Mouse (Mus musculus) heart, embryonic 11.5 days (tissue): ENCODE results near the gene Zfp667. TPM values are rescaled to one million over a fixed set of nuclear protein-coding genes. Genes with fewer than 3 reads are reported as not detected.
"Not testable (repeated sequence)": the region's sequence is repeated elsewhere in the genome, so short reads cannot be mapped to it uniquely, and the experiment has no call there.

ENCODE experiments used
- ATAC-seq: fragments of 200-750 bp; cut with Nextera tagmentation; replicated peaks from 2 replicates; pipeline ENCODE4 v1.8.0; 2017; ENCODE audit warnings: moderate library complexity; ENCODE audit not compliant: insufficient number of reproducible peaks, low FRiP score, low TSS enrichment
- H3K27ac ChIP-seq: fragments of 300-500 bp; sonication (generic); 2 replicates; pipeline ENCODE4 v1.5.1; 2014; ENCODE audit warnings: mild to moderate bottlenecking, low read depth, low read length
- H3K27me3 ChIP-seq: fragments of 300-500 bp; sonication (generic); 2 replicates; pipeline ENCODE4 v1.6.1; 2014; ENCODE audit warnings: mild to moderate bottlenecking, low read length, mixed read lengths; ENCODE audit not compliant: control insufficient read depth, insufficient read depth
- H3K36me3 ChIP-seq: fragments of 300-500 bp; sonication (generic); 2 replicates; pipeline ENCODE4 v1.6.1; 2014; ENCODE audit warnings: mild to moderate bottlenecking, low read length, moderate library complexity, mixed read lengths; ENCODE audit not compliant: control insufficient read depth, insufficient read depth
- H3K4me1 ChIP-seq: fragments of 300-500 bp; sonication (generic); 2 replicates; pipeline ENCODE4 v1.6.1; 2014; ENCODE audit warnings: low read length; ENCODE audit not compliant: control insufficient read depth, insufficient read depth
- H3K4me2 ChIP-seq: fragments of 300-500 bp; sonication (generic); 2 replicates; pipeline ENCODE4 v1.6.1; 2014; ENCODE audit warnings: mild to moderate bottlenecking, moderate library complexity
- H3K4me3 ChIP-seq: fragments of 300-500 bp; sonication (generic); 2 replicates; pipeline ENCODE4 v1.5.1; 2014; ENCODE audit warnings: low read depth, low read length
- H3K9ac ChIP-seq: fragments of 300-500 bp; sonication (generic); 2 replicates; pipeline ENCODE4 v1.6.1; 2014; ENCODE audit warnings: mild to moderate bottlenecking, low read depth, low read length, moderate library complexity
- H3K9me3 ChIP-seq: fragments of 300-500 bp; sonication (generic); replicated peaks from 2 replicates; pipeline ENCODE4 v1.6.1; 2016; ENCODE audit warnings: low read length; ENCODE audit not compliant: control insufficient read depth
- WGBS: fragments of 180-500 bp; shearing (Covaris S2); extraction: QIAGEN DNeasy Blood & Tissue Kit; methylation state at CpG from one replicate; pipeline ENCODE4 v1.1.7; 2014; ENCODE audit not compliant: insufficient replicate concordance; 5-methylcytosine and 5-hydroxymethylcytosine counted together
- polyA plus RNA-seq: library from polyadenylated mRNA; unstranded; fragments of >200 nt; fragmentation: Nextera tagmentation; extraction: Ambion mirVana; gene quantifications from 2 replicates; pipeline ENCODE4 v1.2.1, GENCODE M21; 2014

The Zfp667 gene
- polyA plus RNA-seq, 1 experiment from 2014 or later = 6.3 TPM

DNA sequence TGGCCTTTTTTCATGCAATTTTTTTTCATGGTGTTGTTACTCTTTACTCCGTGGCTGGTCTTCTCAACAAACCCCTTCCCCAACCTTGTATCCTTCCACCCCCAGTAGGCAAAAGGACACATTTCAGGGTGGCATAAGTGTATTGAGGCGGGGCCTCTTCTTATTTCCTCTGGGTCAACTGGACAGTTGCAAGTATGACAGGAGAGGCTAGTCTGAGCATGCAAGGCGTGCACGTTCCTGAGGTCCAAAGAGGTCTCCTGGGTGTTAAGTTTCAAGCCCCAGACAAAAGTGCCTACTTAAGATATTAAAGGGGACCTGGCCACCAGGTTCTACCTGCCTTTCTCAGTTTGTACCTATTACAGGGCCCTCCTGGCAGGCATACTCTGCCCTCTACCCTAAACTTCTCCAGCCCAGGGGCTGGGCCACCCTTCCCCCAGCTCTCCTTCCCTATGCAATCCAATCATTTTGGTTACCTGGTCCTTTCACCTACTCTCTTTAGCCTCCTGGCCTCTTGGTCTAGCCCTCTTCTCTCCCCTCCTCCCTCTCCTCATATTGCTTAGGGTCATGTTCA, 1.9 kb upstream of the Zfp667 start:
- H3K4me1 ChIP-seq = peaks cover 8% of the 10 kb centered on the region
- H3K27ac ChIP-seq = no peak overlapping the region
- H3K36me3 ChIP-seq = no peaks in the 10 kb centered on the region
- no peaks in the 10 kb centered on the region for H3K9me3 ChIP-seq
- ATAC-seq = no peak
- WGBS = 85% methylated on average over 4 of the region's 4 CpGs
- no peak overlapping the region for H3K9ac ChIP-seq
- H3K4me2 ChIP-seq = no peak overlapping the region
- no peaks in the 10 kb centered on the region for H3K27me3 ChIP-seq
- H3K4me3 ChIP-seq = no peak overlapping the region

DNA sequence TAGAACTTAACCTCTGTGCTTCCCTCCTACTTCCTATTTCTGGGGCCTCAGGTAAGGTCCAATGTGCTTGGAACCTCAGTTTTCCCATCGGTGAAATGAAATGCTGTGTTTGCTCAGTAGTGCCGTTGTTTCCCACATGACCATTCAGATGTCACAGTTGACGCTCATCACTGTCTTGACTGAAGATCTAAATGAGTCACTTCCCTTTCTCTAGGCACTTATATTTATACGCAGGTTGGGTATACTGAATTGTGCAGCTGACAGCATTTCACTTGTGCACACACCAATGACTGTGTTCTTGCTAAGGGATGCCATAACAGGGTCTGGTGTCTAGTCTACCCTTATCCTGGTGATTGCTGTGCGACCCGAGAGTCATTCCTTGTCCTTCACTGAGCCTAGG, 1.0 kb upstream of the Zfp667 start:
- no peaks in the 10 kb centered on the region for H3K27me3 ChIP-seq
- peak overlapping the region; percentile 81 for H3K4me2 ChIP-seq
- no peak overlapping the region for H3K9ac ChIP-seq
- 86% methylated on average over 6 of the region's 6 CpGs for WGBS
- H3K9me3 ChIP-seq = no peaks in the 10 kb centered on the region
- H3K36me3 ChIP-seq = no peaks in the 10 kb centered on the region
- H3K27ac ChIP-seq = no peak overlapping the region
- H3K4me1 ChIP-seq = peaks cover 8% of the 10 kb centered on the region
- no peak for ATAC-seq
- no peak overlapping the region; the same call in 1 of the 2 replicates for H3K4me3 ChIP-seq

DNA sequence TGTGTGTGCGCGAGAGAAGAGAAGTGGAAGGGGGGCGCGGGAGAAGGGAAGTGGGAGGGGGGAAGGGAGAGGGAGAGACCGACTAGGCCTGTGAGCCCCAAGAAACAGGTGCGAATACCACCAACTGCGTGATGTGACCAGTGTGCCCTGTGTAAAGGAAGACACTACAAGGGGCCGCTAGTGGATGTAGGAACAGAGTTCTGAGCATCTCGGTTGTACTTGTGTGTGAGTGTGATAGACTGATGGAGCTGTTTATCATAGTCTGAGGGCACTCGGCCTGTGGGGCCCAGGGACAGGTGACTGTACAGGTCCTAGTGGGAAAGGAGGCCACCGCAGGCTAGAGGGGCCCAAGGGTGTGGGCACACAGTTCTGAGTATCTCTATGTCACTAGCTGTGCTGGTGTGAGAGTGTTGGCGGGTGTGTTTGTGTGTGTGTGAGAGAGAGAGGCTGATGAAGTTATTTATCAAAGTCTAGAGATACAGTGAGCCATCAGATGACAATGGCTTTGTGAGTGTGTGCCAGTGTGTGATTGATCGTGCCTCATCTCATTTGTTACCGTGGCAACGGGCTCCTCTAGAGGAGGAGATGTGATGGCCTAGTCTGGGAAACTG, 647 bp downstream of the Zfp667 start:
- WGBS = 28% methylated on average over 15 of the region's 15 CpGs

DNA sequence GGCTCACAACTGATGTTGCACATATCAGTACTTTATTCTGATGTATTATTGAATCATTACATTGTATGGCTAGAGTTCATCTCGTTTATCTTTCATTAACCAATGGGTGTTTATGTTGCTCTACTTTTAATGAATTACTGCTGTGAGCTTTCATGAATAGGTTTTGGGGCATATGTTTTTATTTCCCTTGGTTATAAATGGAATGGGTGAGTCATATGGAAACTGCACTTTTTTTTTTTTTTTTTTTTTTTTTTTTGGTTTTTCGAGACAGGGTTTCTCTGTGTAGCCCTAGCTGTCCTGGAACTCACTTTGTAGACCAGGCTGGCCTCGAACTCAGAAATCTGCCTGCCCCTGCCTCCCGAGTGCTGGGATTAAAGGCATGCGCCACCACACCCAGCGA, 4.7 kb downstream of the Zfp667 start:
- not testable (repeated sequence) for H3K4me3 ChIP-seq, H3K36me3 ChIP-seq, H3K27me3 ChIP-seq, ATAC-seq, H3K27ac ChIP-seq, H3K4me2 ChIP-seq, H3K4me1 ChIP-seq, H3K9ac ChIP-seq, H3K9me3 ChIP-seq
- WGBS = 89% methylated on average over 5 of the region's 6 CpGs

More for the DNA sequence above, 647 bp downstream of the Zfp667 start:
- peak overlapping the region; percentile 81 for H3K4me2 ChIP-seq
- peak; percentile 7; the same call in 1 of the 2 replicates for ATAC-seq
- no peak overlapping the region for H3K27ac ChIP-seq
- H3K9ac ChIP-seq = peak overlapping the region; percentile 71
- H3K4me3 ChIP-seq = peak overlapping the region; percentile 51
- no peaks in the 10 kb centered on the region for H3K27me3 ChIP-seq
- peaks cover 8% of the 10 kb centered on the region for H3K4me1 ChIP-seq
- H3K9me3 ChIP-seq = no peaks in the 10 kb centered on the region
- H3K36me3 ChIP-seq = no peaks in the 10 kb centered on the region

DNA sequence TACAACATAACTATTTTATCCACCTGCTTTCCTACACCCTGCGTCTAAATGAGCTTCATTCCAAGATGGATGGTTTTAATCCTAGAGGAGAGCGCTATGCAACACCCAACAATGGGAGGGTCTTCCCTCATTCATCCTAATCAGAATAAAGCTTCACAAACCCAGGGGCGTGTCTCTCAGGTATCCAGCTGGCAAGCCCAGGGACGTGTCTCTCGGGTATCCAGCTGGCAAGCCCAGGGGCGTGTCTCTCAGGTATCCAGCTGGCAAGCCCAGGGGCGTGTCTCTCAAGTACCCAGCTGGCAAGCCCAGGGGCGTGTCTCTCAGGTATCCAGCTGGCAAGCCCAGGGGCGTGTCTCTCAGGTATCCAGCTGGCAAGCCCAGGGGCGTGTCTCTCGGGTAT, 14.4 kb downstream of the Zfp667 start:
- H3K36me3 ChIP-seq = peaks cover 13% of the 10 kb centered on the region

DNA sequence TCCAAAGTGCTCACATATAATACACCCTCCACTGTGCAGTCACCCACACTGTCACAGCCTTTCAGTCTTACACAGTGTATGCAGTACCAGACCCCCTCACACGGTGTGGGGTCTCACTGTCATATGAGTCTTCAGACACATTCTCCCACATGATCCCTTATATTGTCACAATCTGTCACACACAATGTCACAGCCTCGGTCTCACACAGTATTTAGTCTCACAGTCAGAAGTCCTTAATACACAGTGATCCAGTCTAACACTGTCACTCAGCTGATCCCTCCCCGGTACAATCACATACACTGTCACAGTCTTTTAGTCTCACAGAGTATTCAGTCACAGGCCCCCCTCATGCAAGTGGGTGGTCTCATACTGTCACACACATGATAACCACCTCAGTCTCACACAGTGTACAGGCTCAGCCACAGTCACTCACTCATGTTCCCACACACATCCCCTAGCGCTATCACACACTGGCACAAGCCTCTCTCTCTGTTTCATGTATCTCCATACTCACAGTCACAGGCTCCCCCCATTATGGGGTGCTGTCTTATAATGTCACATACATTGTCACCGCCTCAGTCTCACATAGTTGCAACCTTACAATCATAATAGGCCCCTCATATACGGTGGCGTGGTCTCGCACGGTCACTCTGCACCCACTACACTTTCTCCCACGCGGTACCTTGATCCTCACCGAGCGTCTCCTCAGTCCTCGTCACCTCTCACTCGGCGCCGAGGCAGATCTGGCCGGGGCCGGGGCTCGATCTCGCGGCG, 44.3 kb downstream of the Zfp667 start:
- 18% methylated on average over 23 of the region's 23 CpGs for WGBS
- H3K9ac ChIP-seq = peak overlapping the region; percentile 87

More for the DNA sequence above, 14.4 kb downstream of the Zfp667 start:
- H3K4me1 ChIP-seq, H3K4me2 ChIP-seq, H3K27me3 ChIP-seq, H3K9ac ChIP-seq, H3K4me3 ChIP-seq, H3K9me3 ChIP-seq, ATAC-seq, H3K27ac ChIP-seq: not testable (repeated sequence)
- 73% methylated on average over 11 of the region's 11 CpGs for WGBS

DNA sequence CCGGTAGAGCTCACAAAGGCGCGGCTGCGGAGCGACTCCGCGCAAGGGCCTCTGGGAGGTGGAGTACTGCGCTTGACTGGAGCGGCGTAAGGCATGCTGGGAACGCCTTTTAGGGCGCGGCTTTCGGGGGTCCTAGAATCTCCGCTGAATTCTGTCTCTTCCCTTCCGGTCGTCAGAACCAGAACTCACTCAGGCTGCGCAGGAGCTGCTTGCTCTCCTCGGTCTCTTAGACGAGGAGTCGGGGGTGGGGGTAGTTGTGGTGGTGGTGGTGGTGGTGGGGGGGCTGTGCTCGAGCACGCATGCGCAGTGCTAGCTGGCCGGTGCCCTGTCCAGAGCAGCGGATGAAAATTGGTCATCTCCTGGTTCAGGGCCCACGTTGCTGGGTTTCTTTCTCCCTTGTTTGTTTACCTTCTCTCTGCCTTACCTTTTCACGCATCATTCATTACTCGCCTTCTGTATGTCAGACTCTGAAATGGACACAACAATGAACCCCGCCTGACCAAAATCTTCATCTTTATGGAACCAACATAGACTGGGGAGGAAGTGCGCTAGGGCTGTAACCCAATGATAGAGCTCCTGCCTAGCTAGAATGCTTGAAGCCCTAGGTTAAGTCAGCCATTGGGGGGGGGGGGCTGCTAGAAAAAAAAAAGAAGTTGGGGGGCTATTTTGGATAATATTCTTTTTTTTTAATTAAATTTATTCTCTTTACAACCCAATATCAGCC, 45.0 kb downstream of the Zfp667 start, which contains the start of gene Zfp583:
Gene Zfp583, minus strand, starts transcription at position 53 of the 724 bp plus-strand sequence.
- H3K4me2 ChIP-seq = peak within 1 kb of the TSS; percentile 74
- peak within 1 kb of the TSS; percentile 56 for H3K4me3 ChIP-seq
- H3K27me3 ChIP-seq = no peaks in the 10 kb centered on the region
- peak within 1 kb of the TSS; percentile 87 for H3K9ac ChIP-seq
- no peaks in the 10 kb centered on the region for H3K9me3 ChIP-seq
- ATAC-seq = peak; percentile 95
- no peaks in the 10 kb centered on the region for H3K36me3 ChIP-seq
- no peaks in the 10 kb centered on the region; the same call in 1 of the 2 replicates for H3K4me1 ChIP-seq
- peak within 1 kb of the TSS; percentile 60 for H3K27ac ChIP-seq
- WGBS = 6% methylated on average over 31 of the region's 31 CpGs

More for the DNA sequence above, 44.3 kb downstream of the Zfp667 start:
- ATAC-seq = peak; percentile 71
- H3K4me3 ChIP-seq = peak overlapping the region; percentile 56
- H3K36me3 ChIP-seq = no peaks in the 10 kb centered on the region; the same call in 1 of the 2 replicates
- H3K27me3 ChIP-seq = no peaks in the 10 kb centered on the region
- H3K9me3 ChIP-seq = no peaks in the 10 kb centered on the region
- peak overlapping the region; percentile 60 for H3K27ac ChIP-seq
- no peaks in the 10 kb centered on the region; the same call in 1 of the 2 replicates for H3K4me1 ChIP-seq
- H3K4me2 ChIP-seq = peak overlapping the region; percentile 74

DNA sequence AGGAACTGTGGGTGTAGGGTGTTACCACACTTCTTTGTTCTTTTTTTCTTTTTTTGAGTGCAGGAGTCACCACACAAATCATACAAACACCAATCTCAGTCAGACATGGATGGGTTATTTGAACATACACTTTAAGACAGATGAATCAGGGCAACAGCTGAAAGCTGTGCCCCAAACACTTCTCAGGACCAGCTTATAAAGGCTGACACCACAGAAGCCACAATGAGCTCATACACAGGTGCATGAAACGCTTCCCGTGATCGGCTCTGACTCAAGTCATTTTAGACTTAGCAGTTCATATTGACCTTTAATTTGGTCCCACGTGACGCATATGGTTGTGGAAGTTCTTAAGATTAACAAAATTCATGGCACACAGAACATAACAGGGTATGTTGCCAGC, 53.5 kb downstream of the Zfp667 start:
- no peaks in the 10 kb centered on the region for H3K4me1 ChIP-seq
- H3K27me3 ChIP-seq = no peaks in the 10 kb centered on the region
- ATAC-seq = no peak
- H3K9ac ChIP-seq = no peak overlapping the region
- no peak overlapping the region for H3K4me3 ChIP-seq
- H3K36me3 ChIP-seq = no peaks in the 10 kb centered on the region
- 72% methylated on average over 5 of the region's 5 CpGs for WGBS
- no peak overlapping the region for H3K27ac ChIP-seq
- no peaks in the 10 kb centered on the region for H3K9me3 ChIP-seq
- H3K4me2 ChIP-seq = no peak overlapping the region
